Mouse (Mus musculus): Measurements from ENCODE around the gene Stk11. TPM values are rescaled to one million over a fixed set of nuclear protein-coding genes. Genes with fewer than 3 reads are reported as not detected.

The Stk11 gene
- polyA plus RNA-seq, 1 experiment from 2014 or later: 16.3 TPM

Other genes starting within 250 kb of the Stk11 start
- gene Prtn3, start 241.3 kb upstream of the Stk11 start, polyA plus RNA-seq (2015; fragmentation: Nextera tagmentation; extraction: Ambion mirVana): 13.9 and 15.6 TPM in 2 replicates
- gene Plppr3, start 241.2 kb upstream of the Stk11 start, polyA plus RNA-seq (2015; fragmentation: Nextera tagmentation; extraction: Ambion mirVana): 396 and 407 TPM in 2 replicates
- gene Elane, start 229.6 kb upstream of the Stk11 start, polyA plus RNA-seq (2015; fragmentation: Nextera tagmentation; extraction: Ambion mirVana): 0.34 TPM in 1 of 2 replicates, not detected in the other
- not detected in 2 replicates for gene Cfd, start 224.9 kb upstream of the Stk11 start, polyA plus RNA-seq (2015; fragmentation: Nextera tagmentation; extraction: Ambion mirVana)
- gene Med16, start 206.9 kb upstream of the Stk11 start, polyA plus RNA-seq (2015; fragmentation: Nextera tagmentation; extraction: Ambion mirVana): 55.3 and 58.3 TPM in 2 replicates
- gene Gm26602, start 204.9 kb upstream of the Stk11 start, polyA plus RNA-seq (2015; fragmentation: Nextera tagmentation; extraction: Ambion mirVana): 20.6 and 22.0 TPM in 2 replicates
- 2.1 and 2.3 TPM in 2 replicates for gene Kiss1r, start 198.8 kb upstream of the Stk11 start, polyA plus RNA-seq (2015; fragmentation: Nextera tagmentation; extraction: Ambion mirVana)
- 243 and 256 TPM in 2 replicates for gene R3hdm4, start 194.6 kb upstream of the Stk11 start, polyA plus RNA-seq (2015; fragmentation: Nextera tagmentation; extraction: Ambion mirVana)
- gene Arid3a, start 188.8 kb upstream of the Stk11 start, polyA plus RNA-seq (2015; fragmentation: Nextera tagmentation; extraction: Ambion mirVana): 3.5 and 4.0 TPM in 2 replicates
- 77.4 and 77.9 TPM in 2 replicates for gene Wdr18, start 155.7 kb upstream of the Stk11 start, polyA plus RNA-seq (2015; fragmentation: Nextera tagmentation; extraction: Ambion mirVana)
- gene Grin3b, start 145.1 kb upstream of the Stk11 start, polyA plus RNA-seq (2015; fragmentation: Nextera tagmentation; extraction: Ambion mirVana): 0.61 and 0.65 TPM in 2 replicates
- 16.0 and 16.3 TPM in 2 replicates for gene Tmem259, start 131.5 kb upstream of the Stk11 start, polyA plus RNA-seq (2015; fragmentation: Nextera tagmentation; extraction: Ambion mirVana)
- gene Cnn2, start 127.2 kb upstream of the Stk11 start, polyA plus RNA-seq (2015; fragmentation: Nextera tagmentation; extraction: Ambion mirVana): 43.7 and 53.1 TPM in 2 replicates
- 5.2 and 6.1 TPM in 2 replicates for gene Abca7, start 119.3 kb upstream of the Stk11 start, polyA plus RNA-seq (2015; fragmentation: Nextera tagmentation; extraction: Ambion mirVana)
- 2.5 and 2.8 TPM in 2 replicates for gene Arhgap45, start 99.2 kb upstream of the Stk11 start, polyA plus RNA-seq (2015; fragmentation: Nextera tagmentation; extraction: Ambion mirVana)
- gene Polr2e, start 76.0 kb upstream of the Stk11 start, polyA plus RNA-seq (2015; fragmentation: Nextera tagmentation; extraction: Ambion mirVana): 150 and 154 TPM in 2 replicates
- gene Gpx4, start 68.6 kb upstream of the Stk11 start, polyA plus RNA-seq (2015; fragmentation: Nextera tagmentation; extraction: Ambion mirVana): 509 and 531 TPM in 2 replicates
- 13.6 and 14.4 TPM in 2 replicates for gene Sbno2, start 10.2 kb upstream of the Stk11 start, polyA plus RNA-seq (2015; fragmentation: Nextera tagmentation; extraction: Ambion mirVana)
- gene Atp5d, start 22.8 kb downstream of the Stk11 start, polyA plus RNA-seq (2015; fragmentation: Nextera tagmentation; extraction: Ambion mirVana): 434 and 449 TPM in 2 replicates
- 57.4 and 59.2 TPM in 2 replicates for gene Cbarp, start 25.0 kb downstream of the Stk11 start, polyA plus RNA-seq (2015; fragmentation: Nextera tagmentation; extraction: Ambion mirVana)
- gene Midn, start 32.5 kb downstream of the Stk11 start, polyA plus RNA-seq (2015; fragmentation: Nextera tagmentation; extraction: Ambion mirVana): 32.4 and 34.7 TPM in 2 replicates
- gene Cirbp, start 50.2 kb downstream of the Stk11 start, polyA plus RNA-seq (2015; fragmentation: Nextera tagmentation; extraction: Ambion mirVana): 364 and 409 TPM in 2 replicates
- gene 1600002K03Rik, start 57.1 kb downstream of the Stk11 start, polyA plus RNA-seq (2015; fragmentation: Nextera tagmentation; extraction: Ambion mirVana): 11.9 and 14.1 TPM in 2 replicates
- 18.8 and 21.4 TPM in 2 replicates for gene Efna2, start 63.7 kb downstream of the Stk11 start, polyA plus RNA-seq (2015; fragmentation: Nextera tagmentation; extraction: Ambion mirVana)
- gene Mum1, start 110.6 kb downstream of the Stk11 start, polyA plus RNA-seq (2015; fragmentation: Nextera tagmentation; extraction: Ambion mirVana): 47.3 and 49.9 TPM in 2 replicates
- 253 and 263 TPM in 2 replicates for gene Ndufs7, start 133.3 kb downstream of the Stk11 start, polyA plus RNA-seq (2015; fragmentation: Nextera tagmentation; extraction: Ambion mirVana)
- gene Gamt, start 145.2 kb downstream of the Stk11 start, polyA plus RNA-seq (2015; fragmentation: Nextera tagmentation; extraction: Ambion mirVana): 22.3 and 24.9 TPM in 2 replicates
- gene Dazap1, start 145.7 kb downstream of the Stk11 start, polyA plus RNA-seq (2015; fragmentation: Nextera tagmentation; extraction: Ambion mirVana): 61.6 and 66.2 TPM in 2 replicates
- 583 and 598 TPM in 2 replicates for gene Rps15, start 176.7 kb downstream of the Stk11 start, polyA plus RNA-seq (2015; fragmentation: Nextera tagmentation; extraction: Ambion mirVana)
- 182 and 183 TPM in 2 replicates for gene Apc2, start 180.2 kb downstream of the Stk11 start, polyA plus RNA-seq (2015; fragmentation: Nextera tagmentation; extraction: Ambion mirVana)
- 28.5 and 29.1 TPM in 2 replicates for gene 2310011J03Rik, start 204.7 kb downstream of the Stk11 start, polyA plus RNA-seq (2015; fragmentation: Nextera tagmentation; extraction: Ambion mirVana)
- 1.9 and 2.5 TPM in 2 replicates for gene Pcsk4, start 213.7 kb downstream of the Stk11 start, polyA plus RNA-seq (2015; fragmentation: Nextera tagmentation; extraction: Ambion mirVana)
- 3.1 and 3.5 TPM in 2 replicates for gene Reep6, start 214.2 kb downstream of the Stk11 start, polyA plus RNA-seq (2015; fragmentation: Nextera tagmentation; extraction: Ambion mirVana)
- 0.42 and 0.66 TPM in 2 replicates for gene Adamtsl5, start 232.6 kb downstream of the Stk11 start, polyA plus RNA-seq (2015; fragmentation: Nextera tagmentation; extraction: Ambion mirVana)
- gene Plk5, start 240.7 kb downstream of the Stk11 start, polyA plus RNA-seq (2015; fragmentation: Nextera tagmentation; extraction: Ambion mirVana): 1.2 and 1.7 TPM in 2 replicates

Data from hindbrain, embryonic 13.5 days (tissue).